Mouse (Mus musculus) small intestine, adult 2 months (tissue): ENCODE results near the gene Vsx1. TPM values are rescaled to one million over a fixed set of nuclear protein-coding genes. Genes with fewer than 3 reads are reported as not detected.

Experiments
- H3K27ac ChIP-seq: fragments of 200-500 bp; 2 replicates; pipeline ENCODE4 v1.5.1; 2012; ENCODE audit warnings: low read depth, low read length, control low read depth, inconsistent platforms; ENCODE audit not compliant: insufficient read depth
- H3K27me3 ChIP-seq: fragments of 200-500 bp; 2 replicates; pipeline ENCODE4 v1.6.1; 2012; ENCODE audit warnings: mild to moderate bottlenecking, moderate library complexity, low read length, inconsistent platforms; ENCODE audit not compliant: control insufficient read depth, insufficient read depth
- H3K36me3 ChIP-seq: fragments of 200-500 bp; 2 replicates; pipeline ENCODE4 v1.6.1; 2012; ENCODE audit warnings: mild to moderate bottlenecking, low read length, control low read depth, inconsistent platforms; ENCODE audit not compliant: control insufficient read depth, insufficient read depth
- H3K4me1 ChIP-seq: fragments of 200-500 bp; 2 replicates; pipeline ENCODE4 v1.6.1; 2012; ENCODE audit warnings: low read length, inconsistent platforms, mixed read lengths; ENCODE audit not compliant: control insufficient read depth, insufficient read depth, insufficient read length
- H3K4me3 ChIP-seq: fragments of 200-500 bp; 2 replicates; pipeline ENCODE4 v1.5.1; 2012; ENCODE audit warnings: low read depth, mild to moderate bottlenecking, control low read depth, inconsistent platforms, low read length, moderate library complexity
- CTCF ChIP-seq: fragments of 200-500 bp; IDR thresholded peaks from 2 replicates; pipeline ENCODE4 v1.5.1; 2012; ENCODE audit warnings: low read depth, mild to moderate bottlenecking, control low read depth, inconsistent platforms, low read length, moderate library complexity, mixed read lengths; ENCODE audit not compliant: insufficient replicate concordance, insufficient read length; ENCODE audit errors: extremely low read depth
- POLR2A ChIP-seq: fragments of 200-500 bp; IDR thresholded peaks from 2 replicates; pipeline ENCODE4 v1.6.1; 2012; ENCODE audit warnings: low read depth, mild to moderate bottlenecking, control low read depth, inconsistent platforms, low read length, moderate library complexity
- WGBS: fragments of 180-500 bp; shearing (Covaris S2); methylation state at CpG from one replicate; pipeline ENCODE4 v1.1.7; 2018; 5-methylcytosine and 5-hydroxymethylcytosine counted together
- polyA plus RNA-seq: library from polyadenylated mRNA; depleted of rRNA; stranded (reverse); fragments of >200 nt; gene quantifications from 2 replicates; pipeline ENCODE4 v1.2.3, GENCODE M21; 2012

Vsx1 gene
- polyA plus RNA-seq, 1 experiment: not detected

DNA sequence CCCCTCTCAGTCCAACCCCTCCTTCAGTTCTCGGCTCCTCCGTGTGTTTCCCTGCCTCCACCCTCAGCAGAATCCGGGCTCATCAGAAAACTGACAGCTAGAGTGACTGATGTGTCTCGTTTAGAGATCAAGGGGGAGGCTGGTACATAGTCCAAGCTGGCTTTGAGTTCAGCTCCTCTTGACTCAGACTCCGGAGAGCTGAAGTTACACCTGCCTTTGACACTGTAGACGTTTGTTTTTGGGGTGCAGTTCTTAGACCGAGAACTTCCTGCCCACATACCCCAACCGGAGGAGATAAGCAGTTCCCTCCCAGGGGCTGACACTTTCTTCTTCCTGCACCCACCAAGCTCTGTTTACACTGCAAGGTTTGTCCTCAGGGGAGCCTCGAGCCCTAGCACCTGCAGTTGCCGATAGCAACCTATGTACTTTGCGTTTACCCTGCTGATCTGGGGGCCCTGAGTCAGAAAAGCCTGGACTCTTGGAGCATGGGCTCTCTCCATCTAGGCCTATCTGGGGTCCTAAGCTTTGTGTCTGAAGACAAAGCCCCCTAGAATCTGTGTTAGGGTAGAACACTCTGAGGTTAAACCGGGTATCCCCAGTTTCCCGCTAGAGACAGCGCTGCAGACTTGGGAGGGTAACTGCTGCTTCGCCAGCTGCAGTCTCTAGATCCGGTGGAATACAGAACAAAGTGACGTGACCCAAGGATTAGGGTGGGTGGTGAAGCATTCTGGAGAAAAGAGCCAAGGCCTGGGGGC lies 21.9 kb downstream of the Vsx1 start:
- Histone ChIP-seq H3K27me3 (no peaks in the 10 kb centered on the region), H3K4me3 (peak overlapping the region; percentile 91), H3K27ac (peak overlapping the region; percentile 88), H3K36me3 (no peaks in the 10 kb centered on the region), H3K4me1 (peaks cover 33% of the 10 kb centered on the region)
- TF ChIP-seq POLR2A: 0 out of 2 replicates have a peak, but pooled peaks have one; percentile 17
- TF ChIP-seq CTCF: peak; percentile 6; the same call in 1 of the 2 replicates
- 1% methylated on average over 17 of the region's 17 CpGs for WGBS

DNA sequence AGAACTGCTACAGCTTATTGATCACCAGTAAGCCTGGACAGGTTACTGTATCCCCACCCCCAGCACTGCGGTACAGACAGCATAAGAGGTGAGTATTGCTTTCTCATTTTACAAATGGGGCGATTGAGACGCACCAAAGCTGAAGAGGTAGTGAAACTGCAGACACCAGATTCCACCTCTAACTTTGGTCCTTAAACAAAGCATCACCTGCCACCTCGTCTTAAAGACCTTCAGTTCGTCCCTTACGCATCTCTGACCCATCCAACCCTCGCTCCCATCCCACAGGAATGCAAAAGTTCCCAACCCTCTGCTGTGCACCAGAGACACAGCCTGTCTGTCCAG lies 22.5 kb downstream of the Vsx1 start:
- Histone ChIP-seq H3K4me3 (peak overlapping the region; percentile 91), H3K27me3 (no peaks in the 10 kb centered on the region), H3K27ac (peak overlapping the region; percentile 88), H3K4me1 (peaks cover 35% of the 10 kb centered on the region), H3K36me3 (no peaks in the 10 kb centered on the region)
- 13% methylated on average over 7 of the region's 7 CpGs for WGBS
- TF ChIP-seq CTCF (no peak), POLR2A (no peak)

DNA sequence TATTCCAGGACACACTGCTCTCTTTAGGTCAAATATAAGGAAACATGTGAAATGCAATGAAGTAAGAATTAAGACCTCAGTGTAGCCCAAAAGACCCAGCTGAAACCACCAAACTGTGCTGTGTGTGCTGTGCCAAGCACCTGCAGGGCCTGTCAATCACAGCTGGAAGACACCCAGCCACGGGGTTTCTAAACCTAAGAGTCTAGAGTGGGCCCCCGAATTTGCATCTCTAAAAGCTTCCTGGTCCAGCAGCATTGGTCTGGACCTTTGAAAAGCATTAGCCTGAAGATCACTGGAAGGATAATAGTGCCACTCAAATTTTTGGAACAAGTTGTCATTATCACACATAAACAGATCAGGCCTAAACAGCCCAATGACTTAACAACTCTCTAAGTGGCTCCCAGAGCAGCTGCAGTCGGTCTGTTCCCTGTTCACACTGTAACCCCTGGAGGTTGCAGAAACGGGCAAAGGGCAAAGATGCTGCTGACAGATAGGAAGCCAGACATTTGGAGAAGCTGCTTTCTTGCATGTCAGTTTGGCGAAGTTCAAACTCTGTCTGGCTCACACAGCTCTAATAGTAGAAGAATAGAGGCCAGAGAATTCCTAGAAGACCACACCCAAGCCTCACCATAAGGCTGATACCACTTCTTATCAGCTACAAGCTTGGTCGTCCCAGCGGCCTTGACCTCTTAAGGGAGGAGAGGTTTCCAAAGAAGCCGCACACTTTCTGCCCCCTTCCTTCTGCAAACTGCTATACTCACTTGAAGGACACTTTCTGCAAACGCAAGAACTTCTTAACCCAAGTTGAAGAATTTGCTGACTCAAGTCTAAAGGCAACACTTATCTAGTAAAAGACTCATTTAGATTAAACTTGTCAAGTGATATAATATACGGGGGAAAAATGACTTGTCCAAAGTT lies 23.4 kb downstream of the Vsx1 start:
- Histone ChIP-seq H3K4me1 (peaks cover 35% of the 10 kb centered on the region), H3K27me3 (no peaks in the 10 kb centered on the region), H3K36me3 (no peaks in the 10 kb centered on the region), H3K4me3 (no peak overlapping the region), H3K27ac (peak overlapping the region; percentile 48)
- 15% methylated on average over 10 of the region's 10 CpGs for WGBS
- TF ChIP-seq POLR2A (no peak), CTCF (no peak)

DNA sequence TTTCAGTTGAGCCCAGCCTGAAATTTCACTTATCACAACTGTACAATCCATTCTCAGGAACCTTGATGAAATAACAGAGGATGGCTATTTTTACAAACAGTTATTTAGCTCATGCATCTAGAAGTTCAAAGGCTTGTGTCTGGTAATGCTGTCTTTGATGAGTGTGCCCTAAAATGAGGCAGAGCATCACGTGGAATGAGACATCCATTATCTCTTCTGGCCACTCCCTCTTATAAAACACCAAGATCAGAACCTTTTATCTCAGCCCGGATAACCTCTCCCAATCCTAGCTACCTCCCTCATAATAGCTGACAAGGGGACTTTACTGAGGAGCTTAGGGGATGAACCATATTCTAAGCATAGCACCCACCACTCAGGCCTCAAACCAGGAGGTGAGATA lies 24.2 kb downstream of the Vsx1 start:
- H3K4me1 ChIP-seq: peaks cover 33% of the 10 kb centered on the region
- no peak overlapping the region for H3K4me3 ChIP-seq
- whole genome bisulfite sequencing: 29% methylated on average over 2 of the region's 2 CpGs
- TF ChIP-seq CTCF: no peak
- TF ChIP-seq POLR2A: no peak
- H3K27ac ChIP-seq: peak overlapping the region; percentile 48
- 0 out of 2 replicates have a peak, but pooled peaks cover 2% of the 10 kb centered on the region for H3K36me3 ChIP-seq
- H3K27me3 ChIP-seq: no peaks in the 10 kb centered on the region

DNA sequence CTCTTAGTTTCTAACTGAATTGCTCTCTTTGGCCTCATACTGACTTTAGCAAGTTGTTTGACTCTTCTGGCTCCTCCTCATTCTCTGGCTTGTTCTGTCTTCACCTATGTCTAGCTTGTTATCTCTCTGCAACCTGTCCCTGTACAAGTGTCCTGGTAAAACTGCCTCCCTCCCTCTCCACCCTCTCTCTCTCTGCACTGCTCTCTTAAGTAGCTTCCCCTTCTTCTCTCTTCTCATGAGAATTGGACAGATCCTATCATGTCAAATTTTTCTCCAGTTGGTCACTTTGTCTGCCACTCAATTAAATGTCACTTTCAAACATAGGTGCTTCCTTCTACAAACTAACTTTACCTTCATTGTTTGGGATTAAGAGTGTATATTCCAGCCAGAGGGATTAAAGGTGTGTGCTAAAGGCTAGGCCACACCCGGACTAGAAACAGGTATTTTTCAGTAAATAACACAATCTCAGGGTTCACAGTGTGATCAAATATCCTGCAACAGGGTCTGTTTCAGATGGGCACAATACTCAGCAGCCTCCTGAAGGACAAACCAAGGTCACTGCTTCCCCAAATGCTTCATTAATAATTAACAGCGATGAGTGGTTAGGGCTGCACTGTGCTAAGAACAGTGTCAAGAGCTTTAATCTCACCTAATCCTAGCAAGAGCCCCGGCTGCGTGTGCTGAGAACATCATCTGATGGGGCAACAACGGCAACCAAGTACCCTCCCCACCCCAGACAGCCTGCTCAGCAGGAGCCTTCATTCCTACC lies 24.8 kb downstream of the Vsx1 start:
- Histone ChIP-seq H3K4me1 (peaks cover 27% of the 10 kb centered on the region), H3K36me3 (peaks cover 7% of the 10 kb centered on the region), H3K4me3 (no peak overlapping the region), H3K27me3 (no peaks in the 10 kb centered on the region), H3K27ac (no peak overlapping the region)
- WGBS: 56% methylated on average over 5 of the region's 5 CpGs
- no peak for TF ChIP-seq POLR2A
- no peak for TF ChIP-seq CTCF

DNA sequence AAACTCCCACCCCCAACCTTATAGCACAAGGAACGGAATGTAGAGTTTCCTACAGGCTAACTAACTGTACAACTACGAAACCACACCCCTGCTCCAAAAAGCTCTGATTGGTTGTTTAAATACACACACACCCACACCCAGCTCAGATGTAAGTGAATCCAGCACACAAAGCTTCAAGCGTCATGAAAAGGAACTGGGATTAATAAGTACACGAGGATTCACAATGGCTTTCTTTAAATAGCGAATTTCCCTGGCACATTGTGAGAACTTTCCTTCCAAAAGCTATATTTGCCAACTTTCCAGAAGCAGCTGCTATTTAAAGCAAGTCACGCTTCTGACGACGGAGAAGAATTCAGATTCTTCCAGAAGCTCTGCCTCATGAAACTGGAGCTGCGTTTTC lies 25.9 kb downstream of the Vsx1 start:
- 70% methylated on average over 9 of the region's 9 CpGs for WGBS

More for the DNA sequence above, 25.9 kb downstream of the Vsx1 start:
- Histone ChIP-seq H3K27ac (no peak overlapping the region), H3K36me3 (peaks cover 13% of the 10 kb centered on the region), H3K4me3 (no peak overlapping the region), H3K4me1 (peaks cover 19% of the 10 kb centered on the region), H3K27me3 (no peaks in the 10 kb centered on the region)
- TF ChIP-seq POLR2A (no peak), CTCF (no peak)
